Comparison of ENCODE assay signal across 24 mouse cellular contexts in the genomic region with DNA sequence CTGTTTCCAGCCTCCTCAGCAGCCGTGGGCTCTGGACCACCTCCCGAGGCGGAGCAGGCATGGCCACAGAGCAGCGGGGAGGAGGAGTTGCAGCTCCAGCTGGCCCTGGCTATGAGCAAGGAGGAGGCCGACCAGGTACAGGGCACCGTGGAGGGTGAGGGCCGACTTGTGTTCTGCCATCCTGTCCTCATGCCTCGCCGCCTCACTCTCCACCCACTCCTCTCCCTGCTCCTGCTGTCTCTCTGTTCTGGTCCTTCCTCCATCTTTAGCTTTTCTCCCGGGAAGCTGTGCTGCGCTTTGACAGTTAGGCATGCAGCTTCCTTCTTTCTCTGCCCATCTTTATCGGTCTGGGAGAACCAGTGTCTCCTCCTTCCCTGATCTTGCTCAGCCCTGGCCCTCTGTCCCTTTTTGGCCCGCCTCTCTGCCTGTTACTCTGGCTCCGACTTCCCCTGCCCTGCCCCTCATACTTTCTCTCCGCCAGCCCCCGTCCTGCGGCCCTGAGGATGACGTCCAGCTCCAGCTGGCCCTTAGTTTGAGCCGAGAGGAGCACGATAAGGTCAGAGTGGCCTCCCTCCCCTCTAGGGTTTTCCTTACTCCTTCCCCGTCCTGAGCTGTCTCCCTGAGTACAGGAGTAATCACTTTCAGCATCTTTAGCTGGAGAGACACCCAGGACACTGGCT. TPM values are rescaled to one million over a fixed set of nuclear protein-coding genes. Genes with fewer than 3 reads are reported as not detected.
DNase-seq lines count a peak whose midpoint lies in the region; ATAC-seq and TF ChIP-seq lines count a peak whose summit lies in the region.
"Had no signal": no experiment of that assay in that cellular context is flagged by ENCODE, and none has a peak within 500 bp of the region (broad histone marks: within the 10 kb centered on the region; RNA-seq: fewer than 3 reads in every experiment).

No protein-coding gene starts in this region.

- H3K36me3 ChIP-seq in kidney, embryonic 16.5 days (ENCODE audit: insufficient read depth, low read length): peaks cover 72% of the 10 kb centered on the region
- peaks cover 17% of the 10 kb centered on the region for H3K36me3 ChIP-seq in myocyte (ENCODE audit: control insufficient read depth, insufficient read depth)
- H3K36me3 ChIP-seq in hindbrain, embryonic 13.5 days: peaks cover 79% of the 10 kb centered on the region

- H3K4me3 ChIP-seq in kidney, embryonic 16.5 days (ENCODE audit: low read length): no peak overlapping the region
- H3K4me3 ChIP-seq in left cerebral cortex, adult 2 months: no peak overlapping the region
- H3K4me3 ChIP-seq in myocyte: no peak overlapping the region
- no peak overlapping the region for H3K4me3 ChIP-seq in hindbrain, embryonic 13.5 days
- H3K4me3 ChIP-seq: heart, embryonic 15.5 days; intestine, embryonic 15.5 days; limb, embryonic 10.5 days; lung, embryonic 15.5 days had no signal

- no peak for TF ChIP-seq CTCF in left cerebral cortex, adult 2 months (IDR thresholded peaks at IDR 0.05)

- WGBS in kidney, embryonic 16.5 days: 76% methylated on average over 21 of the region's 21 CpGs
- WGBS in hindbrain, embryonic 13.5 days: 84% methylated on average over 21 of the region's 21 CpGs

- peaks cover 27% of the 10 kb centered on the region for H3K79me2 ChIP-seq in myocyte (ENCODE audit: control insufficient read depth, insufficient read depth)

- H3K9ac ChIP-seq in kidney, embryonic 16.5 days (replicated peaks; ENCODE audit: low read length): no peak overlapping the region
- no peak overlapping the region for H3K9ac ChIP-seq in hindbrain, embryonic 13.5 days
- H3K9ac ChIP-seq: heart, embryonic 15.5 days; hindbrain, embryonic 14.5 days; intestine, embryonic 15.5 days; lung, embryonic 15.5 days had no signal

- peak; percentile 60 for ATAC-seq in frontal cortex, adult (ENCODE audit: low TSS enrichment)
- 0 out of 2 replicates have a peak, but pooled peaks have one; percentile 24 for ATAC-seq in kidney, embryonic 16.5 days (ENCODE audit: low FRiP score, low TSS enrichment)
- no peak for ATAC-seq in hindbrain, embryonic 13.5 days (ENCODE audit: low FRiP score)
- ATAC-seq: intestine, embryonic 15.5 days; midbrain, embryonic 16.5 days had no signal

- no peak for DNase-seq in frontal cortex, postnatal 10 days (ENCODE audit: low spot score in 2 of 2)
- no peak for DNase-seq in kidney, adult 18-20 months
- peak in 1 of 2 experiments; percentile 40 for DNase-seq in left cerebral cortex, adult 2 months (ENCODE audit: extremely low spot score in 1 of 2, low spot score in 2 of 2)
- no peak for DNase-seq in left cerebral cortex, postnatal 4 days
- DNase-seq: adrenal gland, adult 8-10 months; B cell, adult 2 months; thymus, postnatal 36 days had no signal

- no peaks in the 10 kb centered on the region for H3K27me3 ChIP-seq in kidney, embryonic 16.5 days (ENCODE audit: insufficient read depth, low read length)
- no peaks in the 10 kb centered on the region for H3K27me3 ChIP-seq in myocyte (ENCODE audit: control insufficient read depth, insufficient read depth, insufficient read length)
- H3K27me3 ChIP-seq in hindbrain, embryonic 13.5 days: no peaks in the 10 kb centered on the region
- H3K27me3 ChIP-seq: heart, embryonic 15.5 days; intestine, embryonic 15.5 days; lung, embryonic 15.5 days had no signal

- H3K9me3 ChIP-seq in kidney, embryonic 16.5 days (ENCODE audit: low read length): no peaks in the 10 kb centered on the region
- H3K9me3 ChIP-seq in hindbrain, embryonic 13.5 days: no peaks in the 10 kb centered on the region
- H3K9me3 ChIP-seq: heart, embryonic 15.5 days; intestine, embryonic 15.5 days; limb, embryonic 10.5 days; lung, embryonic 15.5 days had no signal

- H3K4me2 ChIP-seq in kidney, embryonic 16.5 days (replicated peaks; ENCODE audit: low read depth, low read length): no peak overlapping the region
- no peak overlapping the region for H3K4me2 ChIP-seq in myocyte (ENCODE audit: low read depth)
- H3K4me2 ChIP-seq in hindbrain, embryonic 13.5 days: no peak overlapping the region
- H3K4me2 ChIP-seq: heart, embryonic 15.5 days; hindbrain, embryonic 14.5 days; intestine, embryonic 15.5 days; liver, embryonic 11.5 days; lung, embryonic 15.5 days had no signal

- no peaks in the 10 kb centered on the region for H3K4me1 ChIP-seq in kidney, embryonic 16.5 days (ENCODE audit: insufficient read depth, low read length)
- H3K4me1 ChIP-seq in hindbrain, embryonic 13.5 days (replicated peaks): no peaks in the 10 kb centered on the region
- H3K4me1 ChIP-seq: heart, embryonic 15.5 days; limb, embryonic 10.5 days; lung, embryonic 15.5 days had no signal

- H3K27ac ChIP-seq in kidney, embryonic 16.5 days (ENCODE audit: low read length): no peak overlapping the region
- H3K27ac ChIP-seq in left cerebral cortex, adult 2 months: peak overlapping the region; percentile 71
- H3K27ac ChIP-seq in hindbrain, embryonic 13.5 days: no peak overlapping the region
- H3K27ac ChIP-seq: heart, embryonic 15.5 days; hindbrain, embryonic 14.5 days; intestine, embryonic 15.5 days; limb, embryonic 10.5 days; lung, embryonic 15.5 days; stomach, postnatal 0 days had no signal

- no peak overlapping the region for H3ac ChIP-seq in myocyte (ENCODE audit: control insufficient read depth, insufficient read length)

- TF ChIP-seq POLR2A in myocyte (IDR thresholded peaks at IDR 0.05; ENCODE audit: insufficient read length, low read depth): no peak

- intact Hi-C loops in left cerebral cortex, adult 2 months (cut with DNase I): no loop called here
- intact Hi-C loops in left cerebral cortex, postnatal 4 days (cut with DNase I): no loop called here

TF ChIP-seq in myocyte, 11 proteins besides CTCF, POLR2A, EP300 and RAD21:
- TF ChIP-seq POLR2AphosphoS2 (IDR thresholded peaks at IDR 0.05; ENCODE audit: insufficient read length, low read depth) (peak; percentile 15), MYOG (IDR thresholded peaks at IDR 0.05; ENCODE audit: control insufficient read depth in 1 of 3, insufficient read depth in 1 of 3, insufficient read length in 2 of 3, low read depth in 2 of 3) (no peak), CEBPB (IDR thresholded peaks at IDR 0.05; ENCODE audit: insufficient read depth, poor library complexity, severe bottlenecking) (no peak), TCF3 (IDR thresholded peaks at IDR 0.05; ENCODE audit: insufficient read length, low read depth) (no peak), REST (IDR thresholded peaks at IDR 0.05; ENCODE audit: insufficient read depth, insufficient read length) (no peak), SRF (IDR thresholded peaks at IDR 0.05; ENCODE audit: control insufficient read depth, insufficient read length, low read depth) (no peak), TCF12 (IDR thresholded peaks at IDR 0.05; ENCODE audit: insufficient read depth, poor library complexity, severe bottlenecking) (no peak)

RNA-seq across cellular contexts. Expression of a gene that starts 12.9 kb away (rescaled TPM):
- polyA plus RNA-seq in kidney, embryonic 16.5 days (2015; fragmentation: Nextera tagmentation; extraction: Ambion mirVana): 64.9 and 66.6 TPM in 2 replicates
- total RNA-seq in left cerebral cortex, adult 2 months (2021): 100 to 1,000 TPM; 470 to 471 TPM
- total RNA-seq in left cerebral cortex, postnatal 4 days (2021): 100 to 1,000 TPM; 301 to 316 TPM
- polyA plus RNA-seq in myocyte (2012; fragmentation: generic; extraction: Trizol): 118 TPM
- 83.8 and 85.6 TPM in 2 replicates for polyA plus RNA-seq in hindbrain, embryonic 13.5 days (2015; fragmentation: Nextera tagmentation; extraction: Ambion mirVana)

RNA-seq across cellular contexts. Expression of a gene that starts 23.8 kb away (rescaled TPM):
- polyA plus RNA-seq in kidney, embryonic 16.5 days (2015; fragmentation: Nextera tagmentation; extraction: Ambion mirVana): not detected in 2 replicates
- total RNA-seq in left cerebral cortex, adult 2 months (2021): not detected
- not detected for total RNA-seq in left cerebral cortex, postnatal 4 days (2021)
- not detected for polyA plus RNA-seq in myocyte (2012; fragmentation: generic; extraction: Trizol)
- polyA plus RNA-seq in hindbrain, embryonic 13.5 days (2015; fragmentation: Nextera tagmentation; extraction: Ambion mirVana): not detected in 2 replicates
- total RNA-seq: megakaryocyte progenitor cell, adult 5-6 weeks had no signal
- polyA plus RNA-seq: cerebellum, adult 2 months; forebrain, embryonic 11.5 days; frontal cortex, adult 2 months; gonadal fat pad, adult 2 months; heart, embryonic 15.5 days; hindbrain, embryonic 14.5 days; intestine, embryonic 15.5 days; limb, embryonic 10.5 days; liver, embryonic 11.5 days; lung, embryonic 15.5 days; midbrain, embryonic 16.5 days; stomach, postnatal 0 days had no signal

RNA-seq across cellular contexts. Expression of a gene that starts 31.0 kb away (rescaled TPM):
- 136 and 139 TPM in 2 replicates for polyA plus RNA-seq in kidney, embryonic 16.5 days (2015; fragmentation: Nextera tagmentation; extraction: Ambion mirVana)
- 100 to 1,000 TPM; 183 to 187 TPM for total RNA-seq in left cerebral cortex, adult 2 months (2021)
- total RNA-seq in left cerebral cortex, postnatal 4 days (2021): 100 to 1,000 TPM; 222 to 229 TPM
- 159 TPM for polyA plus RNA-seq in myocyte (2012; fragmentation: generic; extraction: Trizol)
- polyA plus RNA-seq in hindbrain, embryonic 13.5 days (2015; fragmentation: Nextera tagmentation; extraction: Ambion mirVana): 112 and 114 TPM in 2 replicates

RNA-seq across cellular contexts. Expression of a gene that starts 32.8 kb away (rescaled TPM):
- polyA plus RNA-seq in kidney, embryonic 16.5 days (2015; fragmentation: Nextera tagmentation; extraction: Ambion mirVana): 0.23 and 0.69 TPM in 2 replicates
- under 1 TPM in 1 of 2 experiments, not detected in 1; 0.58 TPM for total RNA-seq in left cerebral cortex, adult 2 months (2021)
- total RNA-seq in left cerebral cortex, postnatal 4 days (2021): not detected
- polyA plus RNA-seq in myocyte (2012; fragmentation: generic; extraction: Trizol): 0.10 TPM
- polyA plus RNA-seq in hindbrain, embryonic 13.5 days (2015; fragmentation: Nextera tagmentation; extraction: Ambion mirVana): 0.22 and 0.52 TPM in 2 replicates
- total RNA-seq: megakaryocyte progenitor cell, adult 5-6 weeks had no signal

RNA-seq across cellular contexts. Expression of a gene that starts 41.6 kb away (rescaled TPM):
- 35.0 and 44.0 TPM in 2 replicates for polyA plus RNA-seq in kidney, embryonic 16.5 days (2015; fragmentation: Nextera tagmentation; extraction: Ambion mirVana)
- total RNA-seq in left cerebral cortex, adult 2 months (2021): 10 to 100 TPM; 30.5 to 32.5 TPM
- 10 to 100 TPM; 65.0 to 65.4 TPM for total RNA-seq in left cerebral cortex, postnatal 4 days (2021)
- 13.1 TPM for polyA plus RNA-seq in myocyte (2012; fragmentation: generic; extraction: Trizol)
- polyA plus RNA-seq in hindbrain, embryonic 13.5 days (2015; fragmentation: Nextera tagmentation; extraction: Ambion mirVana): 67.2 and 69.7 TPM in 2 replicates
